Mouse (Mus musculus) kidney, adult 18-20 months (tissue): ENCODE measurements around the gene Gm7544.
"Not testable (repeated sequence)": the region's sequence is repeated elsewhere in the genome, so short reads cannot be mapped to it uniquely, and the experiment has no call there.

Source experiments
- DNase-seq: peaks from one replicate; pipeline ENCODE4 v3.0.0; 2021

Gm7544 gene

DNA sequence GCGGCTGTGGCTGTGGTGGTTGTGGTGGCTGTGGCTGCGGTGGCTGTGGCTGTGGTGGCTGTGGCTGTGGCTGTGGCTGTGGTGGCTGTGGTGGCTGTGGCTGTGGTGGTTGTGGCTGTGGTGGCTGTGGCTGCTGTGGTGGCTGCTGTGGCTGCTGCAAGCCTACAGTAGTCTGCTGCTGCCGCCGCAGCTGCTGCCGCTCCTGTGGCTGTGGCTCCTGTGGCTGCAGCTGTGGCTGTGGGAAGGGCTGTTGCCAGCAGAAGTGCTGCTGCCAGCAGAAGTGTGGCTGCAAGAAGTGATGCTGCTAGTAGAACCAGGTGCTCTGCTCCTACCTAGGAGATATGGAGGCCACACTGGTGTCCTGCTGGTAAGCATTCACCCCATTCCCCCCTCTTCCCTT, 42.4 kb downstream of the Gm7544 start:
- not testable (repeated sequence) for DNase-seq

DNA sequence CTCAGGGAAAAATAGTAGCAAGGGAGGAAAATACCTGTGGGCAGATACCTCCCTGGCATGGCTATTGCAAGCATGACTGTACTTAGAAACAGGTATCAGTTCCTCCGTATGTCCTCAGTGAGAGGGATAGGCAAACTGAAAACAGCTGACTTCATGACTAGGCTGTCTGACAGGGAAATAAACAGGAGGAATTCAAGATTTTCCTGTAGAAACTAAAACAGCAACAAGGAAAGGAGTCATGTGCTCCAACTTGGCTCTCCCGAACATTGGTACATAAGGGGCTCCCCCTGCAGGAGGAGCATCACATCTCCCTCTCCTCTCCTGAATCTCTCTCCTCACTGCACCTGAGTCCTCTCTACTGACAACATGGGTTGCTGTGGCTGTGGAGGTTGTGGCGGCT, 42.8 kb downstream of the Gm7544 start, which contains the start of gene A030005L19Rik:
Gene A030005L19Rik, plus strand, starts transcription at position 301 of the 400 bp plus-strand sequence.
- no peak for DNase-seq

DNA sequence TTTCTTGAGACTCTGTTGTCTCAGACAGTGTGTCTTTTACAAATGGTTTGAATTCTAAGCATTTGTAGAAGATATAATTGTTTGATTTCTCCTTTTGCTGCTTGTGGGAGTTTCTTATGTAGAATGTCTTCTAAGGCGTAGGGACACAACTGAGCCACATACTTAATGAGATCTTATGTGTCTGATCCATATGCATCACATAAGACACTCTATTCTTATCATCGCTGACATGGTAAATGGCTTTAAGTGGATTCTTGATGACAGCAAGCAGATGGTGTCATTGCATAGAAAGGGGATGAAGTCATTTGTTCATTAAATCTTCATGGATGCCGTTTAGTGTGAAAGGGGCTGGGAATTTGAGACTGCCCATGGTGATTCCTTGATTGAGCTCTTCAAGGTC, 49.9 kb downstream of the Gm7544 start:
- no peak for DNase-seq
